Mouse (Mus musculus) stomach, embryonic 14.5 days (tissue): ENCODE results near the gene Erf. TPM values are rescaled to one million over a fixed set of nuclear protein-coding genes. Genes with fewer than 3 reads are reported as not detected.

Experiments
- ATAC-seq: fragments of 200-750 bp; cut with Nextera tagmentation; 2 replicates; pipeline ENCODE4 v1.8.0; 2017; ENCODE audit warnings: low read depth, moderate TSS enrichment; ENCODE audit not compliant: insufficient number of reproducible peaks, insufficient read depth, low FRiP score
- H3K27ac ChIP-seq: fragments of 300-500 bp; sonication (generic); 2 replicates; pipeline ENCODE4 v1.5.1; 2014; ENCODE audit warnings: mild to moderate bottlenecking, low read length, moderate library complexity, mixed read lengths
- H3K27me3 ChIP-seq: fragments of 300-500 bp; sonication (generic); 2 replicates; pipeline ENCODE4 v1.6.1; 2014; ENCODE audit warnings: low read length, control low read depth, mixed read lengths; ENCODE audit not compliant: control insufficient read depth, insufficient read depth
- H3K36me3 ChIP-seq: fragments of 300-500 bp; sonication (generic); 2 replicates; pipeline ENCODE4 v1.6.1; 2014; ENCODE audit warnings: mild to moderate bottlenecking, control low read depth, low read length, moderate library complexity, mixed read lengths; ENCODE audit not compliant: control insufficient read depth, insufficient read depth
- H3K4me1 ChIP-seq: fragments of 300-500 bp; sonication (generic); 2 replicates; pipeline ENCODE4 v1.6.1; 2014; ENCODE audit warnings: low read length, control low read depth, mixed read lengths; ENCODE audit not compliant: control insufficient read depth, insufficient read depth
- H3K4me2 ChIP-seq: fragments of 300-500 bp; sonication (generic); replicated peaks from 2 replicates; pipeline ENCODE4 v1.6.1; 2014; ENCODE audit warnings: low read depth, low read length, control low read depth
- H3K4me3 ChIP-seq: fragments of 300-500 bp; sonication (generic); 2 replicates; pipeline ENCODE4 v1.5.1; 2014; ENCODE audit warnings: low read depth, low read length, control low read depth
- H3K9ac ChIP-seq: fragments of 300-500 bp; sonication (generic); replicated peaks from 2 replicates; pipeline ENCODE4 v1.6.1; 2014; ENCODE audit warnings: low read depth, mild to moderate bottlenecking, control low read depth, low read length, moderate library complexity, mixed read lengths
- H3K9me3 ChIP-seq: fragments of 300-500 bp; sonication (generic); 2 replicates; pipeline ENCODE4 v1.6.1; 2016; ENCODE audit warnings: low read depth, low read length, control low read depth; ENCODE audit not compliant: control insufficient read depth
- WGBS: fragments of 180-500 bp; shearing (Covaris S2); extraction: QIAGEN DNeasy Blood & Tissue Kit; methylation state at CpG from one replicate; pipeline ENCODE4 v1.1.7; 2014; 5-methylcytosine and 5-hydroxymethylcytosine counted together
- polyA plus RNA-seq: library from polyadenylated mRNA; unstranded; fragments of >200 nt; fragmentation: Nextera tagmentation; extraction: Ambion mirVana; gene quantifications from 2 replicates; pipeline ENCODE4 v1.2.1, GENCODE M21; 2014

The Erf gene
- polyA plus RNA-seq, 1 experiment from 2014 or later: 27.7 TPM

- Histone ChIP-seq H3K4me1 (peaks cover 25% of the 10 kb centered on the region), H3K4me2 (peak overlapping the region; percentile 87), H3K4me3 (peak overlapping the region; percentile 52), H3K9me3 (no peaks in the 10 kb centered on the region), H3K9ac (peak overlapping the region; percentile 18; the same call in 1 of the 2 replicates), H3K36me3 (no peaks in the 10 kb centered on the region; the same call in 1 of the 2 replicates), H3K27ac (peak overlapping the region; percentile 74; the same call in 1 of the 2 replicates), H3K27me3 (no peaks in the 10 kb centered on the region)
- under 1% methylated on average over 16 of the region's 16 CpGs for WGBS
- peak; percentile 4; the same call in 1 of the 2 replicates for ATAC-seq
Measured at GRCm38 (mm10) chr7:25219416-25219750, 31.2 kb downstream of the Erf start.

GRCm38 (mm10) chr7:25218705-25219415, 31.7 kb downstream of the Erf start:
- H3K27ac ChIP-seq: peak overlapping the region; percentile 74; the same call in 1 of the 2 replicates
- no peaks in the 10 kb centered on the region for H3K36me3 ChIP-seq
- peak overlapping the region; percentile 52 for H3K4me3 ChIP-seq
- under 1% methylated on average over 53 of the region's 53 CpGs for WGBS
- peaks cover 25% of the 10 kb centered on the region for H3K4me1 ChIP-seq
- ATAC-seq: peak; percentile 30; the same call in 1 of the 2 replicates
- H3K9ac ChIP-seq: peak overlapping the region; percentile 55
- H3K27me3 ChIP-seq: no peaks in the 10 kb centered on the region
- peak overlapping the region; percentile 87 for H3K4me2 ChIP-seq
- no peaks in the 10 kb centered on the region for H3K9me3 ChIP-seq

- Histone ChIP-seq H3K36me3 (no peaks in the 10 kb centered on the region), H3K4me1 (peaks cover 25% of the 10 kb centered on the region), H3K27ac (no peak overlapping the region), H3K9me3 (no peaks in the 10 kb centered on the region), H3K27me3 (no peaks in the 10 kb centered on the region), H3K4me3 (peak overlapping the region; percentile 52; the same call in 1 of the 2 replicates), H3K4me2 (peak overlapping the region; percentile 87), H3K9ac (no peak overlapping the region)
- WGBS: 55% methylated on average over 12 of the region's 12 CpGs
- no peak for ATAC-seq
Measured at GRCm38 (mm10) chr7:25217653-25218395, 32.7 kb downstream of the Erf start.

- no peak overlapping the region for H3K4me3 ChIP-seq
- 83% methylated on average over 2 of the region's 2 CpGs for WGBS
- H3K4me1 ChIP-seq: peaks cover 7% of the 10 kb centered on the region; the same call in 1 of the 2 replicates
- H3K36me3 ChIP-seq: peaks cover 6% of the 10 kb centered on the region; the same call in 1 of the 2 replicates
- no peaks in the 10 kb centered on the region for H3K9me3 ChIP-seq
- no peak for ATAC-seq
- H3K27ac ChIP-seq: no peak overlapping the region
- no peaks in the 10 kb centered on the region for H3K27me3 ChIP-seq
- H3K4me2 ChIP-seq: no peak overlapping the region
- H3K9ac ChIP-seq: no peak overlapping the region
Measured at GRCm38 (mm10) chr7:25214172-25214571, 36.4 kb downstream of the Erf start.

- Histone ChIP-seq H3K4me2 (no peak overlapping the region), H3K27me3 (no peaks in the 10 kb centered on the region), H3K36me3 (peaks cover 6% of the 10 kb centered on the region; the same call in 1 of the 2 replicates), H3K4me1 (0 out of 2 replicates have a peak, but pooled peaks cover 4% of the 10 kb centered on the region), H3K9me3 (no peaks in the 10 kb centered on the region), H3K27ac (no peak overlapping the region), H3K4me3 (no peak overlapping the region), H3K9ac (no peak overlapping the region)
- ATAC-seq: no peak
- WGBS: 72% methylated on average over 3 of the region's 3 CpGs
Measured at GRCm38 (mm10) chr7:25213099-25213498, 37.5 kb downstream of the Erf start.

- H3K36me3 ChIP-seq: peaks cover 6% of the 10 kb centered on the region; the same call in 1 of the 2 replicates
- no peaks in the 10 kb centered on the region for H3K4me1 ChIP-seq
- no peak for ATAC-seq
- no peak overlapping the region for H3K4me3 ChIP-seq
- no peaks in the 10 kb centered on the region for H3K9me3 ChIP-seq
- no peak overlapping the region for H3K9ac ChIP-seq
- 87% methylated on average over 4 of the region's 4 CpGs for WGBS
- H3K27ac ChIP-seq: no peak overlapping the region
- H3K4me2 ChIP-seq: no peak overlapping the region
- no peaks in the 10 kb centered on the region for H3K27me3 ChIP-seq
Measured at GRCm38 (mm10) chr7:25210482-25210881, 40.1 kb downstream of the Erf start.

- H3K9me3 ChIP-seq: no peaks in the 10 kb centered on the region
- no peak overlapping the region for H3K4me2 ChIP-seq
- no peaks in the 10 kb centered on the region for H3K27me3 ChIP-seq
- peaks cover 6% of the 10 kb centered on the region; the same call in 1 of the 2 replicates for H3K36me3 ChIP-seq
- no peak overlapping the region for H3K4me3 ChIP-seq
- H3K9ac ChIP-seq: no peak overlapping the region
- H3K4me1 ChIP-seq: no peaks in the 10 kb centered on the region
- peak; percentile 68 for ATAC-seq
- 54% methylated on average over 3 of the region's 3 CpGs for WGBS
- H3K27ac ChIP-seq: no peak overlapping the region
Measured at GRCm38 (mm10) chr7:25209161-25209622, 41.4 kb downstream of the Erf start.

- H3K4me1 ChIP-seq: no peaks in the 10 kb centered on the region
- H3K27me3 ChIP-seq: no peaks in the 10 kb centered on the region
- H3K27ac ChIP-seq: no peak overlapping the region
- peaks cover 12% of the 10 kb centered on the region; the same call in 1 of the 2 replicates for H3K36me3 ChIP-seq
- 80% methylated on average over 16 of the region's 16 CpGs for WGBS
- H3K9me3 ChIP-seq: no peaks in the 10 kb centered on the region
- H3K9ac ChIP-seq: no peak overlapping the region
- no peak overlapping the region for H3K4me2 ChIP-seq
- no peak overlapping the region for H3K4me3 ChIP-seq
- no peak for ATAC-seq
Measured at GRCm38 (mm10) chr7:25206094-25206830, 44.3 kb downstream of the Erf start.
